Mouse (Mus musculus) gastrocnemius, postnatal 10 days (tissue): ENCODE results near the gene Traip. TPM values are rescaled to one million over a fixed set of nuclear protein-coding genes. Genes with fewer than 3 reads are reported as not detected.
A peak's percentile ranks its signal among the peaks of the same experiment; 100 is the strongest.

Source experiments
- DNase-seq: peaks from one replicate; pipeline ENCODE4 v3.0.0; 2021; ENCODE audit warnings: mixed read lengths
- total RNA-seq, 2 experiments: library from RNA; stranded (reverse); gene quantifications; 2 replicates each; pipeline ENCODE4 v1.2.3; 2021

The Traip gene
- total RNA-seq, 2 experiments from 2014 or later, result 1.6 to 2.2 TPM

GRCm38 (mm10) chr9:107934146-107934545 is 15.8 kb upstream of the Traip start:
- DNase-seq, result no peak

GRCm38 (mm10) chr9:107935374-107935773 is 14.6 kb upstream of the Traip start, which contains the start of gene Camkv:
Gene Camkv, plus strand, starts transcription at chr9:107935674.
- DNase-seq, result no peak

- DNase-seq, result peak; percentile 35
Measured at GRCm38 (mm10) chr9:107935790-107936214, 14.1 kb upstream of the Traip start.

- DNase-seq, result no peak
Measured at GRCm38 (mm10) chr9:107936215-107936822, 13.6 kb upstream of the Traip start.

- no peak for DNase-seq
Measured at GRCm38 (mm10) chr9:107936831-107937230, 13.1 kb upstream of the Traip start.

- DNase-seq, result no peak
Measured at GRCm38 (mm10) chr9:107947241-107948194, 2.4 kb upstream of the Traip start.

- no peak for DNase-seq
Measured at GRCm38 (mm10) chr9:107949184-107949921, 583 bp upstream of the Traip start.

GRCm38 (mm10) chr9:107950460-107951355 is 772 bp downstream of the Traip start:
- peak; percentile 92 for DNase-seq

GRCm38 (mm10) chr9:107955613-107956289 is 5.8 kb downstream of the Traip start:
- DNase-seq, result no peak

- no peak for DNase-seq
Measured at GRCm38 (mm10) chr9:107957141-107957540, 7.2 kb downstream of the Traip start.

- DNase-seq, result no peak
Measured at GRCm38 (mm10) chr9:107959896-107960295, 10.0 kb downstream of the Traip start.

GRCm38 (mm10) chr9:107960928-107961327 is 11.0 kb downstream of the Traip start:
- no peak for DNase-seq

GRCm38 (mm10) chr9:107961351-107961762 is 11.4 kb downstream of the Traip start:
- DNase-seq, result no peak

GRCm38 (mm10) chr9:107961881-107962280 is 11.9 kb downstream of the Traip start:
- no peak for DNase-seq

GRCm38 (mm10) chr9:107962916-107963315 is 13.0 kb downstream of the Traip start:
- DNase-seq, result no peak

GRCm38 (mm10) chr9:107963700-107964099 is 13.8 kb downstream of the Traip start:
- DNase-seq, result peak; percentile 90

GRCm38 (mm10) chr9:107964681-107965080 is 14.7 kb downstream of the Traip start:
- no peak for DNase-seq

- no peak for DNase-seq
Measured at GRCm38 (mm10) chr9:107966676-107967075, 16.7 kb downstream of the Traip start.

GRCm38 (mm10) chr9:107967437-107967836 is 17.5 kb downstream of the Traip start:
- DNase-seq, result no peak

- no peak for DNase-seq
Measured at GRCm38 (mm10) chr9:107968531-107968930, 18.6 kb downstream of the Traip start.

- no peak for DNase-seq
Measured at GRCm38 (mm10) chr9:107970311-107970710, 20.4 kb downstream of the Traip start.
